Mouse (Mus musculus) midbrain, postnatal 0 days (tissue): ENCODE measurements around the gene Kif1c. TPM values are rescaled to one million over a fixed set of nuclear protein-coding genes. Genes with fewer than 3 reads are reported as not detected.
"Not testable (repeated sequence)": the region's sequence is repeated elsewhere in the genome, so short reads cannot be mapped to it uniquely, and the experiment has no call there.

ENCODE experiments used
- ATAC-seq: fragments of 200-750 bp; cut with Nextera tagmentation; 2 replicates; pipeline ENCODE4 v1.8.0; 2017; ENCODE audit warnings: moderate number of reproducible peaks, mild to moderate bottlenecking, moderate TSS enrichment, moderate library complexity; ENCODE audit not compliant: low FRiP score
- DNase-seq: peaks from one replicate; pipeline ENCODE4 v3.0.0-alpha.2; 2015; ENCODE audit warnings: low spot score
- H3K27ac ChIP-seq: fragments of 300-500 bp; sonication (generic); 2 replicates; pipeline ENCODE4 v1.5.1; 2014; ENCODE audit warnings: low read depth, mild to moderate bottlenecking, low read length, mixed read lengths
- H3K27me3 ChIP-seq: fragments of 300-500 bp; sonication (generic); 2 replicates; pipeline ENCODE4 v1.6.1; 2014; ENCODE audit warnings: low read length, control low read depth, mixed read lengths; ENCODE audit not compliant: insufficient read depth
- H3K36me3 ChIP-seq: fragments of 300-500 bp; sonication (generic); 2 replicates; pipeline ENCODE4 v1.6.1; 2014; ENCODE audit warnings: low read length, control low read depth, mixed read lengths; ENCODE audit not compliant: insufficient read depth
- H3K4me1 ChIP-seq: fragments of 300-500 bp; sonication (generic); 2 replicates; pipeline ENCODE4 v1.6.1; 2014; ENCODE audit warnings: mild to moderate bottlenecking, control low read depth, antibody characterized with exemption, low read length, mixed read lengths; ENCODE audit not compliant: insufficient read depth
- H3K4me2 ChIP-seq: fragments of 300-500 bp; sonication (generic); 2 replicates; pipeline ENCODE4 v1.6.1; 2014; ENCODE audit warnings: low read depth, mild to moderate bottlenecking, low read length, mixed read lengths; ENCODE audit not compliant: poor library complexity, severe bottlenecking
- H3K4me3 ChIP-seq: fragments of 300-500 bp; sonication (generic); 2 replicates; pipeline ENCODE4 v1.5.1; 2014; ENCODE audit warnings: low read depth, mild to moderate bottlenecking, low read length, moderate library complexity
- H3K9ac ChIP-seq: fragments of 300-500 bp; sonication (generic); replicated peaks from 2 replicates; pipeline ENCODE4 v1.6.1; 2014; ENCODE audit warnings: mild to moderate bottlenecking, low read length, moderate library complexity, mixed read lengths; ENCODE audit not compliant: poor library complexity, severe bottlenecking
- H3K9me3 ChIP-seq: fragments of 300-500 bp; sonication (generic); 2 replicates; pipeline ENCODE4 v1.6.1; 2016; ENCODE audit warnings: low read length, control low read depth
- CTCF ChIP-seq: IDR thresholded peaks from 2 replicates; pipeline ENCODE4 v1.5.1; 2016; ENCODE audit warnings: antibody characterized with exemption, mild to moderate bottlenecking
- WGBS: fragments of 180-500 bp; shearing (Covaris S2); extraction: QIAGEN DNeasy Blood & Tissue Kit; methylation state at CpG from one replicate; pipeline ENCODE4 v1.1.7; 2014; 5-methylcytosine and 5-hydroxymethylcytosine counted together
- microRNA-seq: library from miRNA; unstranded; fragments of <30 nt; microRNA quantifications from one replicate; pipeline ENCODE4, GENCODE M21; 2016; ENCODE audit warnings: borderline number of aligned reads
- polyA plus RNA-seq: library from polyadenylated mRNA; unstranded; fragments of >200 nt; fragmentation: Nextera tagmentation; extraction: Ambion mirVana; gene quantifications from 2 replicates; pipeline ENCODE4 v1.2.1, GENCODE M21; 2015
- total RNA-seq: library from RNA; depleted of rRNA; stranded (reverse); fragments of >200 nt; gene quantifications from 2 replicates; pipeline ENCODE4 v1.2.3, GENCODE M21; 2014; rRNA removed

Gene Kif1c
- total and polyA plus RNA-seq, 2 experiments from 2014 or later, result 1.9 to 30.9 TPM

- not testable (repeated sequence) for H3K27ac ChIP-seq, H3K4me1 ChIP-seq, H3K4me2 ChIP-seq, H3K27me3 ChIP-seq, H3K9ac ChIP-seq, H3K9me3 ChIP-seq, H3K4me3 ChIP-seq, ATAC-seq
- peaks cover 13% of the 10 kb centered on the region for H3K36me3 ChIP-seq
- WGBS, result 27% methylated on average over 6 of the region's 6 CpGs
- peak; percentile 60 for DNase-seq
- TF ChIP-seq CTCF, result peak; percentile 76
Measured at GRCm38 (mm10) chr11:70778058-70778457, 77.7 kb downstream of the Kif1c start.

Small RNAs within 50 kb of the gene (microRNA-seq; reads per million reads assigned to microRNA genes)
- gene Gm22760, result not detected
- not detected for gene Mir6925

Other genes starting within 250 kb of the Kif1c start
- 23.7 and 30.1 TPM in 2 replicates for gene Med11, start 248.6 kb upstream of the Kif1c start, total RNA-seq
- gene Med11, start 248.6 kb upstream of the Kif1c start, polyA plus RNA-seq, result 28.2 and 36.8 TPM in 2 replicates
- 0.44 and 0.71 TPM in 2 replicates for gene Zmynd15, start 241.1 kb upstream of the Kif1c start, total RNA-seq
- gene Zmynd15, start 241.1 kb upstream of the Kif1c start, polyA plus RNA-seq, result 0.47 and 0.70 TPM in 2 replicates
- gene Cxcl16, start 240.6 kb upstream of the Kif1c start, total RNA-seq, result 1.2 and 1.9 TPM in 2 replicates
- gene Cxcl16, start 240.6 kb upstream of the Kif1c start, polyA plus RNA-seq, result 3.1 and 3.2 TPM in 2 replicates
- gene Tm4sf5, start 195.3 kb upstream of the Kif1c start, total RNA-seq, result 7.4 and 12.1 TPM in 2 replicates
- gene Tm4sf5, start 195.3 kb upstream of the Kif1c start, polyA plus RNA-seq, result 18.8 and 19.8 TPM in 2 replicates
- gene Vmo1, start 185.9 kb upstream of the Kif1c start, total RNA-seq, result not detected in 2 replicates
- gene Vmo1, start 185.9 kb upstream of the Kif1c start, polyA plus RNA-seq, result 0.53 and 0.65 TPM in 2 replicates
- gene Gltpd2, start 181.4 kb upstream of the Kif1c start, total RNA-seq, result not detected in 2 replicates
- 0.21 and 0.25 TPM in 2 replicates for gene Gltpd2, start 181.4 kb upstream of the Kif1c start, polyA plus RNA-seq
- 455 and 493 TPM in 2 replicates for gene Psmb6, start 175.2 kb upstream of the Kif1c start, total RNA-seq
- gene Psmb6, start 175.2 kb upstream of the Kif1c start, polyA plus RNA-seq, result 818 and 874 TPM in 2 replicates
- not detected in 2 replicates for gene Gm40193, start 167.6 kb upstream of the Kif1c start, total RNA-seq
- not detected in 2 replicates for gene Gm40193, start 167.6 kb upstream of the Kif1c start, polyA plus RNA-seq
- gene Pld2, start 160.5 kb upstream of the Kif1c start, total RNA-seq, result 46.8 and 71.5 TPM in 2 replicates
- gene Pld2, start 160.5 kb upstream of the Kif1c start, polyA plus RNA-seq, result 18.0 and 19.4 TPM in 2 replicates
- 80.9 and 82.1 TPM in 2 replicates for gene Mink1, start 137.7 kb upstream of the Kif1c start, total RNA-seq
- gene Mink1, start 137.7 kb upstream of the Kif1c start, polyA plus RNA-seq, result 15.6 and 17.1 TPM in 2 replicates
- not detected in 2 replicates for gene 4930544D05Rik, start 84.7 kb upstream of the Kif1c start, total RNA-seq
- gene 4930544D05Rik, start 84.7 kb upstream of the Kif1c start, polyA plus RNA-seq, result not detected in 2 replicates
- not detected in 2 replicates for gene Chrne, start 81.3 kb upstream of the Kif1c start, total RNA-seq
- gene Chrne, start 81.3 kb upstream of the Kif1c start, polyA plus RNA-seq, result 0.78 and 1.1 TPM in 2 replicates
- gene Gp1ba, start 61.4 kb upstream of the Kif1c start, total RNA-seq, result not detected in 2 replicates
- 0.16 and 0.29 TPM in 2 replicates for gene Gp1ba, start 61.4 kb upstream of the Kif1c start, polyA plus RNA-seq
- gene Rnf167, start 53.3 kb upstream of the Kif1c start, total RNA-seq, result 69.1 and 74.4 TPM in 2 replicates
- gene Rnf167, start 53.3 kb upstream of the Kif1c start, polyA plus RNA-seq, result 95.8 and 97.2 TPM in 2 replicates
- gene Slc25a11, start 53.1 kb upstream of the Kif1c start, total RNA-seq, result 140 and 159 TPM in 2 replicates
- 160 and 176 TPM in 2 replicates for gene Slc25a11, start 53.1 kb upstream of the Kif1c start, polyA plus RNA-seq
- 438 and 486 TPM in 2 replicates for gene Pfn1, start 45.9 kb upstream of the Kif1c start, total RNA-seq
- 600 and 608 TPM in 2 replicates for gene Pfn1, start 45.9 kb upstream of the Kif1c start, polyA plus RNA-seq
- gene Eno3, start 43.3 kb upstream of the Kif1c start, total RNA-seq, result 7.2 and 9.9 TPM in 2 replicates
- gene Eno3, start 43.3 kb upstream of the Kif1c start, polyA plus RNA-seq, result 5.8 and 7.6 TPM in 2 replicates
- gene Spag7, start 31.1 kb upstream of the Kif1c start, total RNA-seq, result 41.9 and 45.3 TPM in 2 replicates
- 125 and 131 TPM in 2 replicates for gene Spag7, start 31.1 kb upstream of the Kif1c start, polyA plus RNA-seq
- gene Camta2, start 12.4 kb upstream of the Kif1c start, total RNA-seq, result 20.3 and 24.0 TPM in 2 replicates
- gene Camta2, start 12.4 kb upstream of the Kif1c start, polyA plus RNA-seq, result 23.6 and 24.5 TPM in 2 replicates
- gene Inca1, start 393 bp upstream of the Kif1c start, total RNA-seq, result 1.7 and 4.8 TPM in 2 replicates
- 2.1 and 2.2 TPM in 2 replicates for gene Inca1, start 393 bp upstream of the Kif1c start, polyA plus RNA-seq
- gene Zfp3, start 63.7 kb downstream of the Kif1c start, total RNA-seq, result 8.7 and 10.0 TPM in 2 replicates
- gene Zfp3, start 63.7 kb downstream of the Kif1c start, polyA plus RNA-seq, result 9.7 and 10.3 TPM in 2 replicates
- gene Scimp, start 112.0 kb downstream of the Kif1c start, total RNA-seq, result not detected in 2 replicates
- gene Scimp, start 112.0 kb downstream of the Kif1c start, polyA plus RNA-seq, result not detected in 2 replicates
- 66.4 and 98.4 TPM in 2 replicates for gene Rabep1, start 144.2 kb downstream of the Kif1c start, total RNA-seq
- gene Rabep1, start 144.2 kb downstream of the Kif1c start, polyA plus RNA-seq, result 102 and 116 TPM in 2 replicates